Mouse (Mus musculus): ENCODE measurements at regions not wholly inside any gene's neighbourhood (a gene's known extent, or its start where the extent isn't known, plus 50 kb on each side); places are given as distances from the start of the nearest gene placed in this dataset.
A peak's percentile ranks its signal among the peaks of the same experiment; 100 is the strongest.

DNA sequence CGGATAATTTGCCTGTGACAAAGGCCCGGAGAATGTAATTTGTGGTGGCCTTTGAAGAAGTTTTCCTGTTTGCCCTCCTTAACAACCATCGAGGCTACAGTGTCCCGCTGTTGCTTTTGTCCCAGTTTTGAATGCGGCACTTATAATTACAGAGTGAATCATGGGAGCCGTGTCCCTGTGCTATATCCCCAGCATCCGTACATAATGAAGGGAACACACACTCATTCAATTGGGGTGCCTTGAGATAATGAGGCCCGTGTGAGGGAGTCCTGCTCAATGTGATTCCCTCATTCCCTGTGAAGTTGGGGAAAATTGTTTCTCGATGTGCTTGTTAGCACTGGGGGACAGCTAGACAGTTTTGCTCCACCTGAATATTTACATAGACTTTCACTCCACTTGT lies 528.9 kb upstream of the Tenm3 start:
- Histone ChIP-seq H3K27ac (no peak overlapping the region), H3K36me3 (no peaks in the 10 kb centered on the region), H3K4me3 (replicated peaks) (no peak overlapping the region), H3K9me3 (no peaks in the 10 kb centered on the region), H3K4me1 (replicated peaks) (no peaks in the 10 kb centered on the region), H3K9ac (no peak overlapping the region), H3K27me3 (replicated peaks) (no peaks in the 10 kb centered on the region), H3K4me2 (replicated peaks) (no peak overlapping the region)
- 89% methylated on average over 9 of the region's 9 CpGs for WGBS
- ATAC-seq = no peak

DNA sequence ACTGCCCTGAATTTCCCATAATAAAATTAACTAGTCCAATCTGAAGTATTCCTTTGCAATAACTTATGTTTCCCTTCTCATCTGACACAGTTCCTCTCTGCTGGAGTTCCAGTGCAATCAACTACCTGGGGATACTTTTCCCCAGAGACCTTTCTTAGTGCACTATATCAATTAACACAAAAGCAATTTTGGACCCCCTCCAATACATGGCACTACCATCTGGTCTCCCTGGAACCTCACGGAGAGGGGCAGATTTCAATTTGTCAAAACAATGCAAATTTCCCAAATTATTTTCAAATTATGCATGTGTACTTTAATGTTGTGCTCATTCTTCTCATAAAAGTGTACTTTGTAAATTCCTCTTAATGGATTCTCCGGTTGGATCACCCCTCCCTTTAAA lies 518.9 kb upstream of the Tenm3 start:
- no peak for ATAC-seq
- 78% methylated on average over 2 of the region's 2 CpGs for WGBS

DNA sequence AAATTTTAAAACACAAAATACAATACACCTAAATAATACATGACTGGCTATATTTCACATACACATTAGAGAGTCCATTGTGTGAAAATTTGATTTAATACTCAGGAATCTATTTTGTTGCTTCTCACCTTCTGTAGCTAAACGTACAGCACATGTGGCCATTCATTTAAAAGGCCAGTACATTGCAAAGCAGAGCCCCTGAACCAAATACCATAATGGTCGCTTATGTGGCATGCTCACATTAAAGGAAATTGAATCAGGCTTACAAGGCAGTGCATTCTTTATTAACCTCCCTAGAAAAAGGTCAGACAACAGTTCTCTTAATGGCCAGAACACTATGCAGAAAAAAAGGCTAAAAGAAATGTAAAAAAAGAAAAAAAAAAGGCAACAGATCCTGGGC lies 517.7 kb upstream of the Tenm3 start:
- H3K4me2 ChIP-seq (replicated peaks) = no peak overlapping the region
- 80% methylated on average over 2 of the region's 2 CpGs for WGBS
- no peaks in the 10 kb centered on the region for H3K36me3 ChIP-seq
- no peak overlapping the region for H3K9ac ChIP-seq
- ATAC-seq = no peak
- no peak overlapping the region for H3K27ac ChIP-seq
- no peak overlapping the region for H3K4me3 ChIP-seq (replicated peaks)
- H3K27me3 ChIP-seq (replicated peaks) = no peaks in the 10 kb centered on the region
- no peaks in the 10 kb centered on the region for H3K4me1 ChIP-seq (replicated peaks)
- no peaks in the 10 kb centered on the region for H3K9me3 ChIP-seq

More for the DNA sequence above, 518.9 kb upstream of the Tenm3 start:
- no peak overlapping the region for H3K9ac ChIP-seq
- no peak overlapping the region for H3K4me3 ChIP-seq (replicated peaks)
- no peaks in the 10 kb centered on the region for H3K36me3 ChIP-seq
- no peak overlapping the region for H3K4me2 ChIP-seq (replicated peaks)
- H3K4me1 ChIP-seq (replicated peaks) = no peaks in the 10 kb centered on the region
- no peaks in the 10 kb centered on the region for H3K9me3 ChIP-seq
- no peaks in the 10 kb centered on the region for H3K27me3 ChIP-seq (replicated peaks)
- H3K27ac ChIP-seq = no peak overlapping the region

DNA sequence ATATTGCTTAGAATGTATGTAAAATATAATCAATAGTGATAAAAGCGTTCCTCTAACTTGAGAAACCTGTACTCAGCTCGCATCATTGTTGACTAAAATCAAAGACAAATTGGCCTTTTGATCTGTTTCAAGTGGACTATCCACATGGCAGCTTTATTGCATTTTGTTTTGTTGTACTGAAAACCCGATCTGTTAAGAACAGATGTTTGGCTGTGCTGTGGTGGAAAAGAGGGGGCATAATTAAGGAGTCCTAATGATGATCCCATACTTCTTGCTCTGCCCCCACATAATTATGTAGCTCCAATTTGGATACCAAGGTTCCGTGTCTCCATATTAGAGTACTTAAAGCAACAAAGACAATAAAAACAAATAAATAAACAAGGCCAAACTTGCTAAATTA lies 516.4 kb upstream of the Tenm3 start:
- Histone ChIP-seq H3K36me3 (no peaks in the 10 kb centered on the region), H3K9me3 (no peaks in the 10 kb centered on the region), H3K27me3 (replicated peaks) (no peaks in the 10 kb centered on the region), H3K4me1 (replicated peaks) (no peaks in the 10 kb centered on the region), H3K27ac (no peak overlapping the region), H3K4me2 (replicated peaks) (no peak overlapping the region), H3K9ac (no peak overlapping the region), H3K4me3 (replicated peaks) (no peak overlapping the region)
- ATAC-seq = no peak
- WGBS = 67% methylated on average over 4 of the region's 4 CpGs

DNA sequence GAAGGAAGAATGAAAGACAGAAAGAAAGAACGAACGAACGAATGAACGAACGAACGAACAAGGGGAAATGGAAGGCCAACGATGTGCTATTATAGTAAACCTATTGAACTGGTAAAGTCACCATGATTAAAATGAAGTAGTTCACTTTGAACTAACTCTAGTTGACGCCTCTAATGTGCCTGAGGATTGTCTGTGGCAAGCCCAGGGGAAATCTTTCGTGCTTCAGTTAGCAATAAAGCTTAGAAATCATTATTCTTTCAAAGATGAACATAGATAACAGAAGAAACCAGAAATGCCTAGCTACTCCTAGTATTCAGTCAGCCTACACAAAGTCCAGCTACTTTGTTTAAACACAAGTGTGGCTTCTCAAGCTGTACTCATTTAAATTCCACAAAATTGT lies 515.9 kb upstream of the Tenm3 start:
- no peaks in the 10 kb centered on the region for H3K9me3 ChIP-seq
- H3K4me3 ChIP-seq (replicated peaks) = no peak overlapping the region
- H3K4me2 ChIP-seq (replicated peaks) = no peak overlapping the region
- H3K27ac ChIP-seq = no peak overlapping the region
- H3K4me1 ChIP-seq (replicated peaks) = no peaks in the 10 kb centered on the region
- 89% methylated on average over 9 of the region's 9 CpGs for WGBS
- H3K27me3 ChIP-seq (replicated peaks) = no peaks in the 10 kb centered on the region
- H3K36me3 ChIP-seq = no peaks in the 10 kb centered on the region
- ATAC-seq = no peak
- H3K9ac ChIP-seq = no peak overlapping the region

DNA sequence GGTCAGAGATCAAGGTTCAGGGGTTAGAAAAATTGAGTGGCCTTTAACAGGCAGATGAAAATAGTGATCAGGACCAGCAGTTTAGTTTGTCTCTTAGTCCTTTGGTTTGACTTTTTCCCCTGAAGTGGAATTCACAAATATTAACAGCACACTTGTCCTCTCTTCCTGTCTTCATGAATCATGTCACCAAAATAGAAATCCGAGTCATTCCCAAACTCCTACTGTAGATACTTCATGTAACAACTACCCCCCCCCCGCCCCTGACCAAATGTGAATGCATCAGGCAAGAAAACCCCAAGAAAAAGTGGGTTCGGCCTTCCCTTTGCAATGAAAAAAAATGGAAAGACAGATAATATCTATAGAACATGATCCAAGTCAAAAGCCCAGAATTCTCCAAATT lies 504.9 kb upstream of the Tenm3 start:
- Histone ChIP-seq H3K9ac (no peak overlapping the region), H3K4me1 (replicated peaks) (no peaks in the 10 kb centered on the region), H3K27me3 (replicated peaks) (no peaks in the 10 kb centered on the region), H3K27ac (no peak overlapping the region), H3K4me2 (replicated peaks) (no peak overlapping the region), H3K4me3 (replicated peaks) (no peak overlapping the region), H3K9me3 (no peaks in the 10 kb centered on the region), H3K36me3 (no peaks in the 10 kb centered on the region)
- 63% methylated on average over 3 of the region's 3 CpGs for WGBS
- ATAC-seq = no peak

DNA sequence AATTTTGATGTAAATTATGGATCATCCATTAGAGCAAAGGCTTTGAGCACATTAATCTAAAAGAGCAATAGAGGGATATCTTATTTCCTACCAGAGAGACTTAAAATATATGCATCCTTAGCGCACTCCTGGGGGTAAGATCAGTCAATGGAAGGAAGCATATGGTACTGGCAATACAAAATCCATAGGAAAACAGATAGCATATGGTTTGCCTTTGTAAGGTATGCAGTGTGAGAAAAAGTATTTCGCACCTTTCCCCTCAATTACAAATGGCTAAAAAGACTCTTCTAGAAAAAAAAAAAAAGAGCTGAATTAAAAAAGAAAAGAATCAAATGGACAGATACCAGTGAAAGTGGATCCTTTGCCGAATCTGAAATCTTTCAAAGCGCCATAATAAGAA lies 495.0 kb upstream of the Tenm3 start:
- no peak for ATAC-seq
- H3K9ac ChIP-seq = no peak overlapping the region
- no peak overlapping the region for H3K27ac ChIP-seq
- no peaks in the 10 kb centered on the region for H3K36me3 ChIP-seq
- H3K4me2 ChIP-seq (replicated peaks) = no peak overlapping the region
- H3K27me3 ChIP-seq (replicated peaks) = no peaks in the 10 kb centered on the region
- H3K9me3 ChIP-seq = no peaks in the 10 kb centered on the region
- no peak overlapping the region for H3K4me3 ChIP-seq (replicated peaks)
- no peaks in the 10 kb centered on the region for H3K4me1 ChIP-seq (replicated peaks)
- 90% methylated on average over 4 of the region's 4 CpGs for WGBS

DNA sequence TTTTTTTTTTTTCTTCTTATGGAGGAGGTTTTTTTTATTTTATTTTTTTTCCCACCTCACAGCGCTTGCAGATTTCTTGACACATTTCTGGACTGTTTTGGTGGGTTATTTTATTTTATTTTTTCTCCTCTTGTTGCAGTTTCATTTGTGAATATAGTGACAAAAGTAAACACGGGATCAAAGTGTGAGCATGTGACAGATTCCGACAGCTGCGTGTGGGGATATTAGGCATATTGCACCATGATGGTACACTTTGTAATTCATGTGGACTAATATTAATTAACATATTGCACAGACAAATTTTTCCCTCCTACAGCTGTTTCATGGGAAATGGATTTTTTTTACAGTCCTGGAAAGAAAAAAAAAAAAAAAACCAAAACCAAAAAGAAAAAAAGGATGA lies 483.2 kb upstream of the Tenm3 start:
- H3K4me3 ChIP-seq (replicated peaks) = no peak overlapping the region
- H3K36me3 ChIP-seq = no peaks in the 10 kb centered on the region
- WGBS = 87% methylated on average over 4 of the region's 4 CpGs
- no peak for ATAC-seq
- 0 out of 2 replicates have a peak overlapping the region, but pooled peaks have one; percentile 19 for H3K4me2 ChIP-seq (replicated peaks)
- no peak overlapping the region for H3K9ac ChIP-seq
- H3K9me3 ChIP-seq = no peaks in the 10 kb centered on the region
- H3K4me1 ChIP-seq (replicated peaks) = no peaks in the 10 kb centered on the region
- no peak overlapping the region for H3K27ac ChIP-seq
- no peaks in the 10 kb centered on the region for H3K27me3 ChIP-seq (replicated peaks)

DNA sequence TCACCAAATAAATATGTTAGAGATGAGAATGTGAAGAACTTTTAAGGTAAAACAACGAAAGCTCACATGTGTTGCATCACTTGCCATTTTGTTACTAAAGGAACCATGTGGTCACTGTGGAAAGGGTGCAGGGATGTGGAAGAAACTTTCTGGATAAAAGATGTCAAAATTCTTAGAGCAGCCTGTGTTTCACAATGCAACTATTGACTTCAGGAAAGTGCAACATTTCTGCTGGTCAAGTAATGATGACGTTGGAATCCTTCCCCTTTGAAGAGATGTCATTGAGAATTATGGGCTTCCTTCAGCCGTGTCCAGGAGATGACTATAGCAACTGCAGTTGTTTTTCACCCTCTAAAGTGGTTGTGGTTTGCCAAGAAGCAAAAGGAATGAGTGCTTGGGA lies 477.7 kb upstream of the Tenm3 start:
- Histone ChIP-seq H3K4me3 (replicated peaks) (no peak overlapping the region), H3K4me1 (replicated peaks) (no peaks in the 10 kb centered on the region), H3K27ac (no peak overlapping the region), H3K9ac (no peak overlapping the region), H3K27me3 (replicated peaks) (no peaks in the 10 kb centered on the region), H3K9me3 (no peaks in the 10 kb centered on the region), H3K36me3 (no peaks in the 10 kb centered on the region), H3K4me2 (replicated peaks) (no peak overlapping the region)
- ATAC-seq = no peak
- WGBS = 59% methylated on average over 3 of the region's 3 CpGs

DNA sequence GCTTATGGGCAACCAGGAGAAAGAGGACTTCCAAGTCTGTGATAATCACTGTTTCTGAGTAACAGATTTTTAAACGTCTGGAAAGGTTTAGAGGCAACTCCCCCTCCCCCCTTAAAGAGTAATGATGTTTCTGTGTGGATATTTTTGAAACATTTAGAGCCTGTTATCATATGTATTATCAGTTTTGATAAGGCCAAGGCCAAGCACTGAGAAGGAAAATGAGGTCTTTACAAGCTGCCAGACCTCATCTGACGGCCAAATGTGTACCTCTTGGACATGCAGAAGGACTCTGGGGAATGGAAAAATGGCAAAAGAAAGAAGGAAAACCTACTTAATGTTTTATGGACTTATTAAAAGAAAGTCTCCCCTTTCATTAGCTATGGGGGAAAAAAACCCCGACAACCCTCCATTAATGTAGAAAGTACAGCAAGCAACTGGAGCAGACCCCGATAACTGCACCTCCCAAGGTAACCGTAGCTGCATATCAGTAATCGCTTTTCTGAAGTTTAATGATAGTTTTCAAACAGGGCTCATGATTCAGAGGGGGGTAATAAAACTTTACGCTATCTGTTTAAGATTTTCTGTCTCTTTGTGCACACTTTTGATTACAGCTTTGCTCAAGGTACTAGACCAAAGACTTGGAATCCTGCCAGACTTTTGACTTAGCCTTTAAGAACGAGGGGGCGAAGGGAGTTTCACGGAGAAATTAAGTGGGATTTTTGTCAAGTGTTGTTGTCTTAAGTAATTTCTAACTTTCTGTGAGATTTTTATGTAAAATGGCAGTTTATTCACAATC lies 469.9 kb upstream of the Tenm3 start:
- Histone ChIP-seq H3K4me3 (replicated peaks) (no peak overlapping the region), H3K4me2 (replicated peaks) (peak overlapping the region; percentile 37), H3K27me3 (replicated peaks) (no peaks in the 10 kb centered on the region), H3K27ac (no peak overlapping the region), H3K9ac (no peak overlapping the region), H3K36me3 (no peaks in the 10 kb centered on the region), H3K9me3 (no peaks in the 10 kb centered on the region), H3K4me1 (replicated peaks) (no peaks in the 10 kb centered on the region)
- 42% methylated on average over 10 of the region's 10 CpGs for WGBS
- peak; percentile 93 for ATAC-seq

DNA sequence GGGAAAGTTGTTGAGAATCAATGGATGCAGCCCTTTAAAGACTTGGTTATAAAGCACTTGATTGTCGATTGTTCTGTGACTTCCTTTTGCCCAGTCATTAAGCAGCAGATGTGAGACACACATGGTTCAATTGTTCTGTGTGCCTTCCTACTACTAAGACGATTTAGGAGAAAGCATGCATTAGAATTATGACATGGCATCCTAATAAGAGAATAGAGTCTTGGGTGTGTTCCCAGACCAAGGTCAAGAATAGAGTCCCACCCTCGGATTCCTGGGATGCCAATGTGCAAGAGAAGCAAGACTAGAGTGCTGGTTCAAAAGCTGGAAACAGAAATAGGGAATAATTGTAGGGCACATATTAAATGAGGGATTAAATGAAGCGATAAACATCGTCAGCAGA lies 469.1 kb upstream of the Tenm3 start:
- no peaks in the 10 kb centered on the region for H3K36me3 ChIP-seq
- 45% methylated on average over 5 of the region's 5 CpGs for WGBS

DNA sequence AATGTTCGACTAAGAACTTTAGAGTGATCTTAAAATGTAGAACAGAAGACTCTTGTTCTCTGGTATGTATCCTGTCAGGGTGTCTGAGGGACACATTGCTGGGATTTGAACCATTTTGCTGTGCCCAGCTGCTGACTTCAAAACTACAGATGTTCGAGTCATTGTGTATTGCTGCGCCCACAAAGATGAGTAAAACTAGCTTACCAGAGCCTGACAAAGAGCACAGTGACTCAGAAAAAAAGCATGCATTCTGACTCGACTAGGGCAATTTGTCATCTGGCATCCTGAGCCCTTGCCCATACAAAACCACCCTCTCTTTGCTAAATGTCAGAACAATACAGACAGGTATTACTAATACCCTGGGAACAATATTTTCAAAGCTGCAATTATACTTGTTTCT lies 438.6 kb upstream of the Tenm3 start:
- no peaks in the 10 kb centered on the region for H3K27me3 ChIP-seq (replicated peaks)
- no peaks in the 10 kb centered on the region for H3K36me3 ChIP-seq
- ATAC-seq = no peak
- H3K4me2 ChIP-seq (replicated peaks) = no peak overlapping the region
- no peak overlapping the region for H3K4me3 ChIP-seq (replicated peaks)
- H3K9me3 ChIP-seq = no peaks in the 10 kb centered on the region
- no peak overlapping the region for H3K27ac ChIP-seq
- WGBS = 59% methylated on average over 4 of the region's 4 CpGs
- H3K9ac ChIP-seq = no peak overlapping the region
- no peaks in the 10 kb centered on the region for H3K4me1 ChIP-seq (replicated peaks)

More for the DNA sequence above, 469.1 kb upstream of the Tenm3 start:
- Histone ChIP-seq H3K9ac (no peak overlapping the region), H3K4me1 (replicated peaks) (no peaks in the 10 kb centered on the region), H3K9me3 (no peaks in the 10 kb centered on the region), H3K4me3 (replicated peaks) (no peak overlapping the region), H3K4me2 (replicated peaks) (no peak overlapping the region), H3K27me3 (replicated peaks) (no peaks in the 10 kb centered on the region), H3K27ac (no peak overlapping the region)
- ATAC-seq = 0 out of 2 replicates have a peak, but pooled peaks have one; percentile 17

DNA sequence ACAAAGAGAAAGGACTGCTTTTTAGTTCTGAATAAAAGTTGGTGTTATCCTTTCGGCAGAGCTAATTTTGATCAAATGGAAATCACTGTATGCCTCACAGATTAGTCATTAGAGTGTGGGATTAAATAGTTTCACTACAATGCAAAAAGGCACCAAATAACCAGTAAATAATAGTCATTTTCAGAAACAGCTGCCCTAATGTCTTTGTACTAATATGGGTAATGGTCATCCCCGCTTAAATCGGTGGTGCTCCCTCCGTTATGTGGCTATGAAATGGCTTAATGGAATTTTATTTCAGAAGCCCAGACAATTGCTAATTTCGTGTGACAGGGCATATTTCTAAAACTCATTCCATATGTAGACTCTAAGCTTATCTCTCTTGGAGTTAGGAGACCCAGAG lies 437.5 kb upstream of the Tenm3 start:
- no peaks in the 10 kb centered on the region for H3K9me3 ChIP-seq
- H3K36me3 ChIP-seq = no peaks in the 10 kb centered on the region
- H3K4me2 ChIP-seq (replicated peaks) = no peak overlapping the region
- no peak overlapping the region for H3K4me3 ChIP-seq (replicated peaks)
- 83% methylated on average over 5 of the region's 5 CpGs for WGBS
- H3K4me1 ChIP-seq (replicated peaks) = no peaks in the 10 kb centered on the region
- ATAC-seq = no peak
- H3K27me3 ChIP-seq (replicated peaks) = no peaks in the 10 kb centered on the region
- H3K9ac ChIP-seq = no peak overlapping the region
- no peak overlapping the region for H3K27ac ChIP-seq
